Mouse (Mus musculus) cerebellum, postnatal 36 days (tissue): ENCODE results near the gene Prl3c1.
"Not testable (repeated sequence)": the region's sequence is repeated elsewhere in the genome, so short reads cannot be mapped to it uniquely, and the experiment has no call there.

Experiments
- DNase-seq, 2 experiments: peaks; one replicate each; pipeline ENCODE4 v3.0.0; 2021 to 2022; ENCODE audit warnings: mixed read lengths in 2 of 2

The Prl3c1 gene

DNA sequence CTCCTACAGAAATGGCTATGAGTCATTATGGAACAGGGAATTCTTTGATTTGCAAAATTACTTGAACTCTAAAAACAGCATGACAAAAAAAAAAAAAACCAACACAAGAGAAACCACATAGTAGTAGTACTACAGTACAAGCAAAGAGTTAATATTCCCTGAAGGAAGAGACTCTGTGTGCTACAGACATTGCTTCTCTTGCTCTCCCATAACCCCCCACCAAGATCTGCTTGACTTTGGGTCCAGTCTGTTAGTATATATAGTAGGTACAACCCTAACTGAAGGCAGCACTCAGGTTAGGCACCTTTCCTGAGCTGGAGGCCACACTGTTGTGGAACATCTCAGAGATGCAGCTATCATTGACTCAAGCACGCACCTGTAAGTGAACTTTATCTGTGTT, at the start of gene Prl3c1:
Gene Prl3c1, plus strand, starts transcription at position 301 of the 400 bp plus-strand sequence.
- DNase-seq, result no peak

GRCm38 (mm10) chr13:27148264-27148663, 48.2 kb upstream of the Prl3c1 start:
- DNase-seq, result no peak

DNA sequence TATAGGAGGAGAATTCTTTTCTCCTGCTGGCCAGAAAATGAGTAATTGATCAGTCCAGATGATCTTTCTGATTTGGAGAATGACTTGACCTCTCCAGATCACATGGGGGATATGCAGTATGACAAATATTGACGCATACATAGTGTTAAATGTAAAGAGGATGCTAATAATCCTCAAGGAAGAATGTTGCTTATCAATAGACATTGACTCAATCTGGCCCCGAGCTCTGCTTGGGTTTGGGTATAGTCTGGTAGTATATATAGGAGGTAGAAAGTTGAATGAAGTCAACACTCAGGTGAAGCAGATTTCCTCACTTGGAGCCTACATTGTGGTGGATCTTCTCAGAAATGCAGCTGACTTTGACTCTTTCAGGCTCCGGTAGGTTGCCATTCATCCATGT, 40.0 kb upstream of the Prl3c1 start, which contains the start of gene Prl3d3:
Gene Prl3d3, plus strand, starts transcription at position 301 of the 400 bp plus-strand sequence.
- DNase-seq, result not testable (repeated sequence)

DNA sequence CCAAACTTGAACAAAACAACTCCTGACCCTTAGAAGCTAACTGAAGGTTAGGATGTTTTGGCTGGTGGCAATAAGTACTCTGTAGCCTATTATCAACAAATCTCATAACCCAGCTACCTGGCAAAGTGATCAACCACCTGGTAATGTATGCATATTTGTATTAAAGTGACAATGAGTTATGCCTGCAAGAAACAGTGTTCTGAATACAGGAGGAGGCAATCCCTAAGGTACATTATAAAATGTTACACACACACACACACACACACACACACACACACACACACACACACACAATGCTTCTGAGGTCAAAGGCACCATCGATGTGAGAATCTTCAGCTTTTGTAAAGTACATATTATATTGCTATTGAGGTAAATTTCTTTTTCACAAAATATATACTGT, 45.1 kb downstream of the Prl3c1 start, which contains the start of gene Prl3b1:
Gene Prl3b1, plus strand, starts transcription at position 301 of the 400 bp plus-strand sequence.
- no peak for DNase-seq
